Mouse (Mus musculus): Measurements from ENCODE around the gene Ncmap. TPM values are rescaled to one million over a fixed set of nuclear protein-coding genes. Genes with fewer than 3 reads are reported as not detected.
"Not testable (repeated sequence)": the region's sequence is repeated elsewhere in the genome, so short reads cannot be mapped to it uniquely, and the experiment has no call there.

The Ncmap gene
- total RNA-seq, 1 experiment from 2014 or later, result not detected

DNA sequence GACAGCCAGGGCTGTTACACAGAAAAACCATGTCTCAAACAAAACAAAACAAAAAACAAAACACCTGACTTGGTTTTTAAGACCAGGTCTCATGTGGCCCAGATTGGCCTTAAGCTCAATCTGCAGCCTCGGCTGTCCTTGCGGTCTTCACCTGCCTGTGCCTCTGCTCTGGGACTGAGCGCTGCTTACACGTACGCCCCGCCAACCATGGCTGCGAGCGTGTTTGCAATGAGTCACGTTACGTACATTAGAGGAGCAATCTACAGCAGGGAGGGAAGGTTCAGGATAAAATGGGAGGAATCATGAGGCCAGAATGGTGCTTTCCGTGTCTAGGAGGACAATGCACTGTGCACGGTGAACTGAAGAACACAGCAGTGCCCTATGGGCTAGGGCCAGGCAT is 36.3 kb downstream of the Ncmap start:
- ATAC-seq (replicated peaks in 1 of 2; ENCODE audit: insufficient read depth in 1 of 2, low FRiP score in 2 of 2, low TSS enrichment in 1 of 2, low read depth in 1 of 2, poor library complexity in 2 of 2, severe bottlenecking in 2 of 2), result no peak

DNA sequence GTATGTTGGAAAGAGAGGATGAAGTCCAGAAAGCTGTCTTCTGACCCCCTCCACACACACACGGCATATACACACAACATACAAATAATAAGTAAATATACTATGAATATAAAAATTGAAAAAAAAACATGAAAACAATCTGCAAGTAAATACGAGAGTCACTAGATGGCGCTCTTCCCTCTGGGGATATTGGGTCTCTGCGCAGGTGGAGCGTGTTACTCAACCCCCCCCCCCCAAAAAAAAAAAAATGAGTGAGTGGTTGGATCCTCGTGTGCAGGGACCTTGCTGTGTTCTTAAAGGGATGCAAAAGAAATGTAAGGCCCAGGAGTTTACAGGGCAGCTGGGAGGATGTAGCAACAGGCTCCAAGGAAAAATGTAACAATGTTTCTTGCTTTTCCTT is 39.3 kb downstream of the Ncmap start:
- peak in 1 of 2 experiments; percentile 7; a peak in 1 of 4 replicates for ATAC-seq (replicated peaks in 1 of 2; ENCODE audit: insufficient read depth in 1 of 2, low FRiP score in 2 of 2, low TSS enrichment in 1 of 2, low read depth in 1 of 2, poor library complexity in 2 of 2, severe bottlenecking in 2 of 2)

DNA sequence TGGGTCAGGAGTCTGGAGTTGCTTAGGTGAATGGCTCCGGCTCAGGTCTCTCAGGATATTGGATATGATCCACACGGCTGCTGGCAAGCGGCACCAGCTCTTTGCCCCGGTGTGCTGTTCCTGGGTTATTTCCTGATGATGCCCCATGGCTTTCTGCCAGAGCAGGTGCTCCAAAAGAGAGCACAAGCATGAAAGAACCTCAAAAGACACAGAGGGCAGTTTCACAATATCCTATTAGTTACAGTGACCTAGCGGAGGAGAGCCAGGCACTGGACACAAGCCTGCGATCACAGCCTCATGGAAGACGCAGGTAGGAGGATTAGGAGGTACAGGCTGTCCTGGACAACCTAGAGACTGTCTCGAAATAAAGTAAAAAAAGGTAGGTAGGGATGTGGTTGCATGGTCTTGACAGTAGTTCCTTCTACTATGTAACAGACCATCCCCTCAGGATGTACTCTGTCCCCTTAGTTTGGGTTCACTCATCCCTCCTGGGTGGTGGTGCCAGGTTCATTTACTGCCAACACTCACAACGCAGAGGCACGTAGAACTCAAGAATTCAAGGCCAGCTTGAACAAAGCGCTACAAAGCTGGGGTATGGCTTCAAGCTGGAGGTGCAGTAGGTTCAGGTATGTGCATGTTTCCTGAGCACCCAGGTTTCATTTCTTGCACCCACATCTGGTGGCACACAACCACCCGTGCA is 40.7 kb downstream of the Ncmap start:
- ATAC-seq (replicated peaks in 1 of 2; ENCODE audit: insufficient read depth in 1 of 2, low FRiP score in 2 of 2, low TSS enrichment in 1 of 2, low read depth in 1 of 2, poor library complexity in 2 of 2, severe bottlenecking in 2 of 2), result no peak

DNA sequence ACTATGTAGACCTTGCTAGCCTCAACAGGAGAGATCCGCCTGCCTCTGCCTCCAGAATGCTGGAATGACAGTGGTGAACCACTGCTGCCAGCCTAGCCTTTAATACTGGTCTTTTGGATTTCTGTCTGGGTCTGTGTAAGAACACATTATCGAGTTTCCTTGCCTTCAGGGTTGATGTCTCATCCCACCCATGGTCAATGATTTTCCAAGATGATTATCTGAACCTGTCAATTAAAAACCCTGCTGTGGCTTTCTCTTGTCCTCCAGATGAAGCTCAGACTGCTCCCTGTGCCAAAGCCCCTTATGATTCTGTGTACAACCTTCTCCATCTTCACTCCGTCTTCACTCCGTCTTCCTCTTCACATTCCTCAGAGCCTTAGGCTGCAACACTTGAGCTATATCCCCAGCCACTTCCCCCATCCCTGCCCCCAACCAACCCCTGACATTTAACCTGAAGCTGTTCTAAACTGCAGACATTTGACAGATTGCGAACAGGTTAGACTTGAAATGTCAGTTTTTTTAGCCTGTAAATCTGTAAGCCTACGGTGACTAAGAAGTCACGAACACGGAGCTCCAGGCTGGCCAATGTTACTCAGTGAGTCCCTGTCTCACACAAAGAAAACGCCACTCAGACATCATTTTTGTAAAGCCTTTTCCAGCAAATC is 42.0 kb downstream of the Ncmap start:
- no peak for ATAC-seq (replicated peaks in 1 of 2; ENCODE audit: insufficient read depth in 1 of 2, low FRiP score in 2 of 2, low TSS enrichment in 1 of 2, low read depth in 1 of 2, poor library complexity in 2 of 2, severe bottlenecking in 2 of 2)

DNA sequence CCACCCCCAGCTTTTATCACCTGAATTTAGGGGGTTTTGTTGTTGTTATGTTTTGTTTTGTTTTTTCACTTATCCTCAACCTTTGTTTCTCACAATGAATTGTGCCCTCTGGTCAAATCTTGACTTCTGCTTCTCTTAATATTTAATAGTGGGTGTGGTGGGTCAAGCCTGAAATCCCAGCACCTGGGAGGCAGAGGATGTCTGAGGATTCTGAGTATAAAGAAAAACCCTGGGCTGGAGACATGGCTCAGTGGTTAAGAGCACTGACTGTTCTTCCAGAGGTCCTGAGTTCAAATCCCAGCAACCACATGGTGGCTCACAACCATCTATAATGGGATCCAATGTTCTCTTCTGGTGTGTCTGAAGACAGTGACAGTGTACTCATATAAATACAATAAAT is 43.3 kb downstream of the Ncmap start:
- not testable (repeated sequence) for ATAC-seq (replicated peaks in 1 of 2; ENCODE audit: insufficient read depth in 1 of 2, low FRiP score in 2 of 2, low TSS enrichment in 1 of 2, low read depth in 1 of 2, poor library complexity in 2 of 2, severe bottlenecking in 2 of 2)

DNA sequence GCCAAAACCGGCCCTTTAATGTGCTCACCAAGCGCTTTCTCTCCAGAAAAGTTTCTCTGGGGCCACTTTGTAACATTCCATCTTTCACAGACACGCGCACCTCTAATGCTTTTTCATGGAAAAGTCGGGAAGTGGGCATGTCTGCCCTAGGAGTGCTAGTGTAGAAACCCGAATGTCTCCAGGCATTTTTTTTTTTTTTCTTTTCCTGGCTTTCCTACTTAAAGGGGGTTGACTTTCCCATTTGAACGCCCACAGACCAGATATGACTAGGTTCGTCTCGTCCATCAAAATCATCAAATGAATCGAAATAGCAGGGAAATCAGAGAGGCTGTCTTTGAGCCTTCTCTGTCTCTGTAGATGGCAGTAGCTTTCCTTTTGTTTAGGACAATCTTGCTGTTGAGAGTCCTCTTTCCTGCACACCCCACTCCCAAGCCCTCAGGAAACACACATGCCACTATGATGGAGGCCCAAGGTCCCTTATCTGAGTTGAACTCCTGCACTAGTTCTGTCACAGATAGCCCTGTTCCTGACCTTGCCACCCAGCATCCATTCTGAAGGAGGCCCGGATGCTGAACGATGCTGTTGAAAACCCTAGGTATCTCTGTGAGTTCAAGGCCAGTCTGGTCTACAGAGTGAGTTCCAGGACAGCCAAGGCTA is 44.1 kb downstream of the Ncmap start:
- no peak for ATAC-seq (replicated peaks in 1 of 2; ENCODE audit: insufficient read depth in 1 of 2, low FRiP score in 2 of 2, low TSS enrichment in 1 of 2, low read depth in 1 of 2, poor library complexity in 2 of 2, severe bottlenecking in 2 of 2)

DNA sequence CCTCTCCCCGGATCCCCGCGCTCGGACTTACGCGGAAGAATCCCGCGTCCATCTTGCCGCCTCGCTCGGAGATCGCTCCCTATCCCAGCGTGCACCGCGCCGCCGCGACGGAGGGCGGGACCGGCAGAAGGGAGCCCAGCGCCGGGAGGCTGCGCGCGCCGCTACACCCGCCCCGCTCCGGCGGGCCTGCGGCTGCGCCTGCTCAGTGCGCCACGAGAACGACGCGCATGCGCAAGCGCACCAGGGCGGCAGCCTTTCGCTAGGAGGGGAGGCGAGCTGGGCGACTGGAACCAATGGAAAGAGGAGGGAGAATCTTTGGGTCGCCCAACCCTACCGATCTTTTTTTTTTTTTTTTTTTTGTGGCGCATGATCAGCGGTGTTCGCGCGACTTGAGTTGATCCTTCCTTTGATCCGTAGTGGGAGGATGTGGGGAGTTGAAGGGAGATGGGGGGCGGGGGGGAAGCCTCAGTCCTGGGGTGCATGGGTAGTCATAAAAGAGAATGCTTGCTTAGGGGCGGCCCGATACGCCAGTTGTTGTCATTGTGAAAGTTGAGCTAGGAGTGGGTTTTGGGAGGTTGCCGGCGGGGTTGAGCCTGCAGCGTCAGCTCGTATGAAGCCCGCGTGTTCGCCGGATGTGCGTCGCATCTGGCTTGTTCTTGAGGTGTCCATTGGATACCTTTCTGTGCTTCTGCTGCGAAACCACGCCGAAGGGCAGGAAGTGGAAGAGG is 44.8 kb downstream of the Ncmap start, which contains the start of gene Srrm1:
TSS of gene Srrm1 (minus strand) at position 256 of the 728 bp plus-strand sequence.
- peak; percentile 79 to 83 for ATAC-seq (replicated peaks in 1 of 2; ENCODE audit: insufficient read depth in 1 of 2, low FRiP score in 2 of 2, low TSS enrichment in 1 of 2, low read depth in 1 of 2, poor library complexity in 2 of 2, severe bottlenecking in 2 of 2)

DNA sequence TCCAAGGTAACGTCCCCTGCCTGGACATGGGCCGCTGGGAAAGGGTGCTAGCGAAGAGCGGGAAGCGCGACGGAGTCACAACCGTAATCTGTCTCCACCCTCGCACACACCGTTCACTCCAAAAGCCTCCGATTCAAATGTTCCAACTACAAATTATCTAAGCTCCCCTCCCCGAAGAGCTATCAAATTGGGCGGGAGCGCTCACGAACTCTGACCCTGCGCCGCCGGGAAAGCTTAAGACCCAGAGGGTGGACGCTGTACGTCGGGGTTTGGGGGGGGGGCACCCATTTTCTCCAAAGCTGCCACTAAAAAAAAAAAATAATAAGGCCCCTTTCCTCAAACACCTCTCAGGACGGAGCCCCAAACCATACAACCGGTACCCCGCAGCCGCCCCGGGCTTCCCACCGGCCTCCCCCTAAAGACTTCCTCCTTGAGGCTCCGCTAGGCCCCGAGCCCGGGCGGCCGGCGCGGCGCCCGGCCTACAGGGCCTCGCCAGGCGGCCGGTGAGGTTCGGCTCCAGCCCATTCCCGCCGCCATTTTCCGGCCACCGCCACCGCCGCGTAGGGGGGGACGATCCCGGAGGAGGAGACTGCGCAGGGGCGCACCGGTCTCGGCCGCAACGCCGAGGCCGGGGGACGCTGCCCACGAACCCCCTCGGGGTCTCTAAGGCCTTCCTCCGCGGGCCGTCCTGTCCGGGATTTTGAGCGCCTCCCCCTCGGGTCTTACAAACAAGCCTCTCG is 45.5 kb downstream of the Ncmap start:
- ATAC-seq (replicated peaks in 1 of 2; ENCODE audit: insufficient read depth in 1 of 2, low FRiP score in 2 of 2, low TSS enrichment in 1 of 2, low read depth in 1 of 2, poor library complexity in 2 of 2, severe bottlenecking in 2 of 2), result peak in 1 of 2 experiments; percentile 9; a peak in 1 of 4 replicates

DNA sequence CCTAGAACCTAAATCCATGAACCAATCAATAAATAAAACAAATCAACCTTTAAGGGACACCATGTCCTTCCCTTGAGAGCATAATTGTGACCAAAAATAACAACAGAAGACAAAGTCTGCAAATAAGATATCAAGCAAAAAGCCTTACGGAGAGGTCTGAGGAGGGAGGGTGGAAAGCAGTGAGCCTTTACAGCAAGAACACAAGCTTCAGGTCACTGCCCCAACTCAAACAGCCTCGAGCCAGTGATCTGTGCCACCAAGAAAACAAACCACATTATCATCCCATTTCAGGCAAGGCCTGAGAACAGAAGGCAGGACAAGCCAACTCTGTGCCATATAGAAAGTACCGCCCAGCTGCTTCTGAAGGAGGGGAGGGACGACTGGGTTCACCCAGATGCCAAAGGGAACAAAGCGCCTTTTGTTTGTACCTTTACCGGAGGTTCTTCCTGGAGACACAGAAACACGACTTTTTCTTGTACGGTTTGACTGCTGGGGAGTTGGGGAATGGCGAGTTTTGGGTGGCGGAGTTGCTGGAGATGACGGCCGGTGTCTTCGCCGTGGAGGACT is 60.6 kb downstream of the Ncmap start:
- no peak for ATAC-seq (replicated peaks in 1 of 2; ENCODE audit: insufficient read depth in 1 of 2, low FRiP score in 2 of 2, low TSS enrichment in 1 of 2, low read depth in 1 of 2, poor library complexity in 2 of 2, severe bottlenecking in 2 of 2)

DNA sequence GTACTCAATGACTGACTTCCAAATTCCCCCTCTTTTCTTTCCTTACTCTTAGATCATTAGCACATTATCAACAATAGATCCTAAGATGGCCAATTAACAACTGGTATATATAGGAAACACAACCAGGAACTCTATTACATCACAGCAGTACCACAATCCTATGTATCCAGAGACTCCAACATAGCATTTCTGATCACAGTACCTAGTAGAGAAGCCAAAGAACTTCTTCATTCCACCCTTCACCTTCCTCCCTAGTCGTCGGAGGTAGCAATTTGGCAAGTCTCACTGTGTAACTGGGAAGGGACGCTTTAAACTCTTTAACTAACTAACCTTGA is 62.0 kb downstream of the Ncmap start:
- ATAC-seq (replicated peaks in 1 of 2; ENCODE audit: insufficient read depth in 1 of 2, low FRiP score in 2 of 2, low TSS enrichment in 1 of 2, low read depth in 1 of 2, poor library complexity in 2 of 2, severe bottlenecking in 2 of 2), result no peak

DNA sequence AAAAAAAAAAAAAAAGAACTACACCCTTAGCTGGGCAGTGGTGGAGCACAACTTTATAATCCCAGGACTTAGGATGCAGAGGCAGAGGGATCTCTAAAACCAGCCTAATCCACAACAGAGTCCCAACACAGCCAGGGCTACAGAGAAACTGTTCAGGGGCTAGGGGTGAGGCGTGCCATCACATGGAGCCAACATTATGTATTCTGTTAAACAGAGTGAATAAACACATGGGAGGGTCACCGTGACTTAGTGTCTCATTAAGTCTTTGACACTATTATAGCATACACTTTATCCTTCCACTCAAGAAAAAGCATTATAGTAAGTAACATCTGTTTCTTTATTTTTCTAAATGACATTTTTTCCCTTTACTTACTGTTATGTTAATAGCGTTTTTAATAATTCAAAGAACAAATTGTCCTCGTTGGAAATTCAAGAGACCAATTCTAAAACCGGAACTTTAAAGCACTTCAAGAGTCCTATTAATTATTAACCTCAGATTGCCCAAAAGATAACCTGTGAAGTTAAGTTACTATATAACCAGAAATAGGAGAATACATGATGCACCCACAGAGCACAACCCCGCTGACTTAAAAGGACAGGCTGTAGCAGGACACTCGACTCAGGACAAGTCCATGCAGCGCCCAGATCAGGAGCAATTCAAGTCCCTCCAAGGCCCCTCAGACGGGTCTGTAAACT is 62.6 kb downstream of the Ncmap start:
- ATAC-seq (replicated peaks in 1 of 2; ENCODE audit: insufficient read depth in 1 of 2, low FRiP score in 2 of 2, low TSS enrichment in 1 of 2, low read depth in 1 of 2, poor library complexity in 2 of 2, severe bottlenecking in 2 of 2), result no peak

DNA sequence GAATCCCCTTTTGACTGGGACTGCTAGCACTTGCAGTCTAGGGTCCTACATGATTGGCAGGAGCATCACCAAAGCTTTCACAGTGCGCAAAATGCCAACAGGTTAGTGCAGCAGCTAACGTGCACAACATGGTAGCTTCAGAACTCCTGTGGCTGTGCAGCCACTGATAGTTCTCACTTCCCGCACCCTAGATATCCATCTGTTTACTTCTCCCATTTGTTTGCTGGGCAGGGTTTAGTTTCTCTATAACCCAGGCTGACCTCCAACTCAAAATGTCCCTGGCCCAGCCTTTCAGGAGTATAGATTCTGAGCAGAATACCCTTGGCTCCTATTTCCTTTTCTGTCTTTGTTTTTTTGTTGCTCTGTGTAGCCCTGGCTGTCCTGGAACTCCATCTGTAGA is 71.6 kb downstream of the Ncmap start:
- no peak for ATAC-seq (replicated peaks in 1 of 2; ENCODE audit: insufficient read depth in 1 of 2, low FRiP score in 2 of 2, low TSS enrichment in 1 of 2, low read depth in 1 of 2, poor library complexity in 2 of 2, severe bottlenecking in 2 of 2)

DNA sequence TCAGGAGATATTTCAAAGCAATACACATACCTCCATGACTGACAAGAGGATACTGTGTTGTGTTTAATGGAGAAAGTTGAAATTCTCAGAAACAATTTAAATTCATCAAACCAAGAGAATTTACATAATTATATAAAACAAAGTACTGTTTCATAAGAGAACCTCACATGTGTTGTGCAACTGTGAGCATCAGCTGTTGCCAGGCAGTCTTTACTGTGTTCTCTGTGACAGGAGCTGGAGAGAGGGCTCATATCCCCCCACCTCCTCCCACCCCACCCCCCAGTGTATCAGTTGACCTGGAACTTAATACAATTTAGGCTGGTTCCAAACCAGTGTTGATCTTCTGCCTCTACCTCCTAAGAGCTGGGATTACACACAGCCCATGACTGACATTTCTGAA is 72.0 kb downstream of the Ncmap start:
- no peak for ATAC-seq (replicated peaks in 1 of 2; ENCODE audit: insufficient read depth in 1 of 2, low FRiP score in 2 of 2, low TSS enrichment in 1 of 2, low read depth in 1 of 2, poor library complexity in 2 of 2, severe bottlenecking in 2 of 2)

DNA sequence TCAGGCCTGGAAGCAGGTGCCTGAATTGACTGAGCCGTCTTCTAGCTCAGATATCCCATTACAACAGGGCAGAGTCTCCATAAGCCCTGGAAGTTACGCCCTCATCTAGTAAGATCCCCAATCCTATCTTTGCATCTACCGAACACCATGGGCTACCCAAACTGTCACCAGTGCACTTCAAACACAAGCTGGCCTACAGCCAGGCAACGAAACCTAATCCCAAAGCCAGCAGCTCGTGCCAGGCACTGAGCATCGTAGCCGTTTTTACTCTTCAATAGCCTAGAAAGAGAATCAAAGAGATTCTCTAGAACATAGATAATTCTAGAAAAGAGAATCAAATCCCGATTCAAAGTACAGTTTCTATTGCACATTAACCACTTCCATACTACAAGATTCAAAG is 75.0 kb downstream of the Ncmap start:
- ATAC-seq (replicated peaks in 1 of 2; ENCODE audit: insufficient read depth in 1 of 2, low FRiP score in 2 of 2, low TSS enrichment in 1 of 2, low read depth in 1 of 2, poor library complexity in 2 of 2, severe bottlenecking in 2 of 2), result no peak

Data from hematopoietic stem cell, adult 5-6 weeks (primary cell).